Mouse (Mus musculus) fibroblast of lung, adult 2 months (primary cell): ENCODE results near the gene Pde2a.
A peak's percentile ranks its signal among the peaks of the same experiment; 100 is the strongest.

Source experiments
- DNase-seq: peaks from one replicate; pipeline ENCODE4 v3.0.0-alpha.2; 2011; ENCODE audit warnings: low read depth

Gene Pde2a

DNA sequence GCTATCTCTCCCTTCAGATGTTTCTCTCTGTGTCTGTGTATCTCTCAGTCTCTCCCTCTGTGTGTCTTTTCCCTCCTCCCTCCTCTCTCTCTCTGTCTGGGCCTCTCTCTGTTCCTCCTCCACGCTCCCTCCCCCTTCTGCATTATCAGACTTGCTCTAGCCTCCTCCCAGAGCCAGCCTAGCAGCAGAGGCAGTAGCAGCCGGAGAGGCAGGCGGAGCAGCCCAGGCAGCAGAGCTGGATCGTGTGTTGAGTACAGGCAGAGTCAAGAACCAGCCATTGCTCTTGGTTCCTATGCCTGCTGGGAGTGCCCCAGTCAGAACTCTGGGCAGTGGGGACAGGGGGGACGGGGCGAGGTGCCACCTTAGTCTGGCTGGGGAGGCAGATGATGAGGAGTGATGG, at the start of gene Pde2a:
Gene Pde2a, plus strand, starts transcription at position 163 of the 400 bp plus-strand sequence.
- no peak for DNase-seq

DNA sequence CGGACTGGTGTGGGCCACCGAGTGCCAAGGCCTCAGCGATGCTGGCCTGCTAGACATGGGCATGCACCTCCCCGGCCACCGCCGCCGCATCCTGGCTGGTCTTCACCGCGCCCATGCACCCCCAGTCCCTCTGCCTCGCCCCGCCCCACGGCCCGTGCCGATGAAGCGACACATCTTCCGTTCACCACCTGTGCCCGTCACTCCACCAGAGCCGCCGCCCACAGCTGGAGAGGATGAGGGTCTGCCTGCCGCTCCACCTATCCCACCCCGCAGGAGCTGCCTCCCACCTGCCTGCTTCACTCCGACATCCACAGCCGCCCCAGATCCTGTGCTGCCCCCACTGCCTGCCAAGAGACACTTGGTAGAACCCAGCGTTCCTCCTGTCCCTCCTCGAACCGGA, 48.4 kb upstream of the Pde2a start:
- DNase-seq = no peak

DNA sequence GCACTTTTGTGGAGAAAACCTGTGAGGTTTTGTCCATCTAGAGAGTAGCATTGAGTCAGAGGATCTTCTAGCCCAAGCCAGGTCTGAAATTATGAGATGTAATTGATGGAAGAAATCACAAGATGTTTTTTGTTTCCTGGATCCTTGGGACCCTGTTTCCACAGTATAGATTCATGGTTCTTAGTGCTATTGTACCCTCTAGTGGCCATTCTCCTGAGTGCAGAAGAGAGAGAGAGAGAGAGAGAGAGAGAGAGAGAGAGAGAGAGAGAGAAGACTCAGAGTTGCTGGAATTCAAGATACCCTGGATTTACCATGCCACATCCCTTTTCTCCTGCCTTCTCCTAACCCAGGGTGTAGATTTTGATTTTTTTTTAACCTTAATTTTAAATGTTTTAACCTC, 47.3 kb upstream of the Pde2a start:
- DNase-seq = no peak

DNA sequence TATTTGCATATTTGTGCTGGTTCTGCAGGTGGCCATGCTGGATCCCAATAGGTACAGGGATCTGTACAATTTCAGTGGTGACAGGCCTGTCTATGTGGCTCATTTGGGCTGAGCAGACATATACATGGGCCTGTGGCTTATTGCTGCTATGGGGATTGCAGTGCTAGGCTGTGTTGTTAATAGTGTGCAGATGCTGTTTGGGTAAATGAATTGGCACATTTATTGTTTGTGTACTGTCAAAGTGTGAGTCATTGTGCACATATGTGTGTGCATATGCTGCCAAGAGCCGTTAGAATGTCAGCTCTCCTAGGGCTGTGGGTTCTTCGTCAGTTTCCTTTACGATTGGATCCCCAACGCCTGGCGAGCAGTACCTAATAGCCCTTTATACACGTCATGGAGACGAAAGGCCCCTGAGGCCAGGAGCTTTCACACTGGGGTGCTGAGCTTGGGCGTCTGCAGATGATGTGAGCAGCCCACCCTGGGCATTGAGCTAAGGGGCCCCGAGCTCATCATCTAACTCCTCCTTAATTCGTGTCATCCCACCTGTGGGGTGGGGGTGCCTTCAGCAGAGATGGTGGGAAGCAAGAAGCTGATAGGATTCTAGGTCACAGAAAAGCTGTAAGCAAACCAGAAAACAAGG, 44.7 kb upstream of the Pde2a start:
- no peak for DNase-seq

DNA sequence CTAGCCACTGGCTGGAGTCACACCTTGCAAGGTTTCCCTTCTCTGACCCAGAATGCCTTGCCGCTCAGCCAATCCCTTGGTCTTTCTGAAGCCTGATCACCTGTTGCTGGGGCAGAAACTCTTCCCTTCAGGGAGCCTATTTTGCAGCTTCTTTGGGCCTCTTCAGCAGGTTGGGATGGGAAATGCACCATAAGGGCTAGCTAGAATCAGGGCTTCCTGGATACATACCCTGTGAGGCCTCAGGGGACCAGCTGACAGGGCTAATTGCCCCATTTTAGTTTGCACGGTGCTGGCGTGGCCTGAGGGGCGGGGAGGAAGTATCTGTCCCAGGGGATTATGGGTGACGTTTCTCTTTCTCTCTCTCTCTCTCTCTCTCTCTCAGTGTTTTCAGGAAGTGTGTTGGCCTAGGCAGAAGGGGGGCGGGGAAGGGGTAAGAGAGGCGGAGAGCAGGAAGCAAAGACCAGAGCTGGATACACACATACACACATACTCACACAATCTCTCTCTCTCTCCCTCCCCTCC, 43.7 kb upstream of the Pde2a start:
- peak; percentile 51 for DNase-seq

DNA sequence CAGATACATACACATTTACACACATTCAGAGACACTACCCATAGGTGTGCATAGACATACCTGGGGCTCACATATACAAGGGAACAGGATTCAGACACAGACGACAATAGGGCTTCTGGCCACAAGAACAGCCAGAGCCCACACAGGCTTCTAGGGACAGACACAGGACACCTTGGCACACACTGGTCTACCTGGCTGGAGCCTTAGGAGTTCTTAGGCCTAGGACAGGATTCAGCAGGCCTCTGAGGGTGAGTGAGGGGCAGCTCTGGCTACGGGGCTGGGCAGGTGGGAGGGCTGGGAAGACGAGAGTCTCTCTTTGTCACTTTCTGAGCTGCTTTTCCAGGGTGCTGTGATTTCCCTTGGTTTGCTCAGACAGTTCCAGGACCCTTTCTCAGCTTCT, 43.2 kb upstream of the Pde2a start:
- no peak for DNase-seq

DNA sequence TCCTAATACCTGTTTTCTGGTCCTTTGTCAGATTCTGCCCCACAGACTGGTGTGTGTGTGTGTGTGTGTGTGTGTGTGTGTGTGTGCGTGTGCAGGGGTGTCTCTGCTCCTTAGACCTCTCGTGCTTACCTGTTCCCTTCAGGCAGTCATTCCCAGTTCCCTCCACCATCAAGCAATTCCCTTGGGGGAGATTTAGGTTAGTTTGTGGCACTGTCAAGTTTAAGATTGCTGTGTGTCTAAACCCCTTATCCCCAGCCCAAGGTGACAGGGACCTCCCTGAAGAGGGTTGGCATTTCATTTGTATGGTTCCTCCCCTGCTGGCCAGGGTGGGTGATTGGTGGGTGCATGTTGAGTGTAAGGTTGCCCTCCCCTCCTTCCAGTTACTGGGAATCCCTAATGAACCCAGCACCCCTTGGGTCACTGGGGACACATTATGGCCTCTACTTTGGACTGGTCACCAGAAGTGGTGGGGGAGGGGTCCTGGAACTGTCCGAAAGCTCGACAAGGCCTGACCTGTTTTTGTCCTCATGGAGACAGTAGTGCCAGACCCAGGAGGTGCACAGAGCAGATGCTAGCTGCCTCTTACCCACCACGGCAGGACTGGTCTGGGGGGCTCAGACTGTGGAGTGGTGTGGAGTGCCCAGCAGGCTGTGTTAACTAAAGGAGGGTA, 42.6 kb upstream of the Pde2a start:
- DNase-seq = no peak

DNA sequence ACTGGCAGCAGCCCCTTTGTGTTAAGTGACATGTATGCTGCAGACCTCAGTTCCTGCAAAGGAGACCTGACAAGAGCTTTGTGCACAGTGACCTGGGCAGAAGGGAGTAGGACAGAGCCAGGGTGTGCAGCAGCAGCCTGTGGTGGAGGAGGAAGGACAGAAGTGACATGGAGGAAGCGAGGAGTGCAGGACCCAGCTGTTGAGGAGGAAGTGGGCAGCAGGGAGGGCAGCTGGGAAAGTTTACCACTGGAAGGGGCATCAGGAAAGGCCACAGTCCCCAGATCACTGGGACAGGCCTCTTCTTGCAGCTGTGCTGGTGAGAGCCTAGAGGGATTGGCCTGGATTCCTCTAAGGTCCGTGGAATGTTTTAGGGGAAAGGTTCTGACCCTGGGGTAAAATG, 41.8 kb upstream of the Pde2a start:
- no peak for DNase-seq

DNA sequence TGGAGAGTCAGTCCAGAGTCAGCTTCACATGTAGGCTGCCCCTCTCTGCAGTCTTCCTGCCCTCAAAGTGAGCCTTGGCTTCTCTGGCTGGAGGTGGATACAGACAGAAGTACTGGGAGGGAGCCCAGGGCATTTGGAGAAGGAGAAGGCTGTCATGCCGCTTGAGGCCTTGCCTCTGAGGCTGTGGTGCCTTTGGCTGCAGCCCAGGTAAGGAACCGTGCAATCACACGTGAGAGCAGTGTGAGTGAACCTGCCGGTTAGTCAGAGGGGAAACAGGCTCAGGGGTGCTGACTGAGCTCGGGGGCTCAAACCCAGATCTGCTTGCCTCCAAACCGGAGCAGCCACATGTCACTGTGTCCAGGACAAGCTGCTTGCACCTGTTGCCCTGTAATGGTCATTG, 40.0 kb upstream of the Pde2a start:
- DNase-seq = no peak

DNA sequence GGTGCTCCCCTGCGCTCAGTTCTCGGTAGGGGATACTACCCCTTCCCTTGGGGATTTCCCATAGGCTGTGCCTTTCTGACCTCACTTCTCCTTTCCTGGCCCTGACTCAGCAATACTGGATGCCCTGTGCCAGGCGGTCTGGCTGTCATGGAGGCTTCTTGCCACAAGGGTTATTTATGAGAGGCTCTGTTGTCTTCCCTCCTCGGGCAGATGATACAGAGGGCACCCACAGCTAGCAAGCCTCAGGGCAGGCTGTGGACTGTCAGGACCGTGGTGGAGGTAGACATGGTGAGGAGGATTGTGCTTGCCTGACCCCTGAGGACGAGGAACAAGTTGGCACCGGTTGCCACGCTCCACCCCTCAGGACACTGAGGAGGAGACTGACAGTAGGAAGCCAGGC, 39.1 kb upstream of the Pde2a start:
- no peak for DNase-seq

DNA sequence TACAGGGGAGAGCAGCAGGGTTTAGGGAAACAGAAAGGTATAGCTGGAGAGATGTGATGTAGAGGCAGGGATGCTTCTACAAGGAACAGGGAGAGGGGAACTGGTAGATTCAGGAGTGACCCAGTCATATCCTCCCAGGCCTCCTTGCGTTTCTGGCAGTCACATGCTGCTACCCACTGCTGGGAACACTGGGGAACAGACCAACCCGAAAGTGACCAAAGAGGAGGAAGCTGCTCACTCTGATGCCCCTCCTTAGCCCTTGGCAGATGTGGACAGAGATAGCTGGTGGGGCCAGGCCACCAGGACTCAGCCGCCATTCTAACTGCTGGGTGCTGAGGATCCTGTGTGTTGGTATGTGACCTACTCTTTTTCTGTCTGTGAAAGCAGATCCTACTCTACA, 37.7 kb upstream of the Pde2a start:
- no peak for DNase-seq

DNA sequence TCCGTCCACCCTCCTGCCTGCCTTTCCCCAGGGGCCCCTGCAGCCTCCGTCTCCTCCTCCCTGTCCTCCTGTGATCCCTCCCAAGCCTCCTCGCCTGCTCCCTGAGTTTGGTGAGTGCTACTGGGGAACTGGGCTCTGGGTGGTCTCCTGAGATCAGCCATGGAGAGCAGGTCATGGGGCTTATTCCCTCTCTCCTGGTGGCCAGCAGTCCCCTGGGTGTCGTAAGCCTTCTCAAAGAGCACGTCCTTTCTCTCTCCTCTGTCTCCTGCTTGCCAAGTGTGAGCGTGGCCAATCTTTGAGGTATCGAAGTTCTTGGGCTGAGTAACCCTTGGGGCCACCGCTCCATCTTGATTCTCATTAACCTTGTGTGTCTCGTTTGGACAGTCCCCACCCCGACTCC, 36.6 kb upstream of the Pde2a start:
- DNase-seq = no peak

DNA sequence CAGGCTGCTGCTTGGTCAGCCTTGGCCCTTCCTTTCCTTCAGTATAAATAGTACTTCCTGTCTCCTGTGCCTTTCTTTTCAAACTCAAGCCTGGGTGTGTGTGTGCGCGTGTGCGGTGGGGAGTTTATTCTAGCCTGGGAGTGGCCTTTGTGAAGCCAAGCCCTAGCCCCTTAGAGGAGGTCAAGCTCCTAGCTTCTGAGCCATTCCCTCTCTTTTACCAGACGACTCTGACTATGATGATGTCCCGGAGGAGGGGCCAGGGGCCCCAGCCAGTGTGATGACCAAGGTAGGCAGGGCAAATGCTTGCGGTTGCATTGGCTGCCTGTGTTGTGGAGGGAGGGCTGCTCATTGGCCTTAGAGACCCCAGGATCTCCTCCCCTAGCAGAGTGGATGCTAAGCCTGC, 36.2 kb upstream of the Pde2a start:
- DNase-seq = no peak

DNA sequence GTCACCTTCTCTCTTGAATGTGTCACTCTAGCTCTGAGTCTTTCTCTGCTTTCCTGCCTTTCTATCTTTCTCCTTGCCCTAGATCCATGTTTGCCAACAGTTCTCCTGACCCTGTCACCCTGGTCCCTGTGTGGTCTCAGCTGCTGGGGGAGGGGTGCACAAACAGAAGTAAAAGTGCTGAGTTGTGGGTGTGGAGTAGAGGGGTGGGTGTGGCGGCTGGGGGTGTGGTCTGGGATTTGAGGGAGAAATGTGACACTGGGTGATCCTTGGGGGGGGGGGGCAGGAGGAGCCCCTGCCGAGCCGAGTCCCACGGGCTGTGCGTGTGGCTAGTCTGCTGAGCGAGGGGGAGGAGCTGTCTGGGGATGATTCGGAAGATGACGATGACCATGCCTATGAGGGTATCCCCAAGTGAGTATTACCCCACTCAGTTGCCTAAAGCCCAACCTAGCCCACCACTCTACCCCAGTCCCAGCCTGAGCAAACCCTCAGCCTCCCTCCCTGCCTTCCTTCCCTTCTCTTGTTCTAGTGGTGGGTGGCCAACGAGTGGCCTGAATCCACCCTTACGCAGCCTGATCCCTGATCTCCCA, 35.5 kb upstream of the Pde2a start:
- no peak for DNase-seq

DNA sequence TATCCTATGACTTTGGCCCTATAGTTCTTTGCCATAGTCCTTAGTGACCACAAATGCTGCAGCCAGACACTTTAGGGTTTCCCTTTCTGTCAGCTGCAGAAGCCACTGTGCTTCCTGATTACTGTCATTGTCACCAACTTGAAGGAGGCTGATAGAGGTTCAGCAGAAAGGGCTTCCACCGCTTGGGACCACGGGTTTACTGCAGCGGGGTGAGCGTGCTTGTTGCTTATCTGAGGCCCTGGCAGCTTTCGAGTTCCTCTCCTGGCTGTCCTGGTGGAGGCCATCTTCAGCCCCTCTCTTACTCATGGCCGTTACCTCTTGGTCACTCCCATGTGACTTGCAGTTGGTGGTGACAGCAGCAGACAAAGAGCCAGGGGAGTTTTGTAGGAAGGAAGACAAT, 32.2 kb upstream of the Pde2a start:
- DNase-seq = no peak

DNA sequence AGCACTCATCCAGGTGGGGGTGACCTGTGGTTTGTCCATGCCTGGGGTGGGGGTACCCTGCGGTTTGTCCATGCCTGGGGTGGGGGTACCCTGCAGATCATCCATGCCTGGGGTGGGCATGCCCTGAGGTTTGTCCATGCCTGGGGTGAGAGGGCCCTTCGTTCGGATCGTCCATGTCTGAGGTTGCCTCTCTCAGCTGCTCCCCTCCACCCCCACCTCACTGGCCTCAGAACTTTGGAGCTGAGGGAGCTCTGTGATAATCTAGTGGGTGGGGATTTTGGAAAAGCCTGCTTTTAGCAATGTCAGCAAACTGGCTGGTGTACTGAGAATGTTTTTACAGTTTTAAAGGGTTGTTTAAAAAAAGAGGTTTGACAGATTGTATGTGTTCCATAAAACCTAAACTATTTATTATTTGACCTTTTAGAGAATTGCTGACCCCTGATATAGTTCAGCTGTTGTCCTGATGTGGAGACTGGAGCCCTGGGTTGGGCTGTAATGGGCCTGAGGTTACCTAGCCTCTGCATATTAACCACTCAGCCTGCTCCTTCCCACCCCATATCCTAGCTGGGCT, 29.5 kb upstream of the Pde2a start:
- DNase-seq = no peak

DNA sequence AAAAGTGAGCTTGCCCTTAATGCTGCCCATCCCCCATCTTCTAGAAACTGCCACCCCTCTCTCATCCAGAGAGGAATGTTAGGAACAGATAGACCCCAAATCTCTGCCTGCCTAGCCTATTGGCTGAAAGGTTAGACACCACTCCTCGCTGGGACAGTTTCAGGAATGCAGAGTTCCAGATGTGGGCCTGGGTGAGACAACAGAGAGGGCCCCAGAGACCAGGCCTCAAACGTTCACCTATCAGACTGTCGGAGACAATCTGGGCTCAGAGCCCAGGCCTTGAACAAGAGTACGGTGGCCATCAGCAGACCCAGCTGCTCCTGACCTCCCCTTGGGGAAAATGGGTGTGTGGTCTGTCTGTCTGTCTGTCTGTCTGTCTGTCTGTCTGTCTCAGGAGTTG, 28.5 kb upstream of the Pde2a start:
- DNase-seq = no peak

DNA sequence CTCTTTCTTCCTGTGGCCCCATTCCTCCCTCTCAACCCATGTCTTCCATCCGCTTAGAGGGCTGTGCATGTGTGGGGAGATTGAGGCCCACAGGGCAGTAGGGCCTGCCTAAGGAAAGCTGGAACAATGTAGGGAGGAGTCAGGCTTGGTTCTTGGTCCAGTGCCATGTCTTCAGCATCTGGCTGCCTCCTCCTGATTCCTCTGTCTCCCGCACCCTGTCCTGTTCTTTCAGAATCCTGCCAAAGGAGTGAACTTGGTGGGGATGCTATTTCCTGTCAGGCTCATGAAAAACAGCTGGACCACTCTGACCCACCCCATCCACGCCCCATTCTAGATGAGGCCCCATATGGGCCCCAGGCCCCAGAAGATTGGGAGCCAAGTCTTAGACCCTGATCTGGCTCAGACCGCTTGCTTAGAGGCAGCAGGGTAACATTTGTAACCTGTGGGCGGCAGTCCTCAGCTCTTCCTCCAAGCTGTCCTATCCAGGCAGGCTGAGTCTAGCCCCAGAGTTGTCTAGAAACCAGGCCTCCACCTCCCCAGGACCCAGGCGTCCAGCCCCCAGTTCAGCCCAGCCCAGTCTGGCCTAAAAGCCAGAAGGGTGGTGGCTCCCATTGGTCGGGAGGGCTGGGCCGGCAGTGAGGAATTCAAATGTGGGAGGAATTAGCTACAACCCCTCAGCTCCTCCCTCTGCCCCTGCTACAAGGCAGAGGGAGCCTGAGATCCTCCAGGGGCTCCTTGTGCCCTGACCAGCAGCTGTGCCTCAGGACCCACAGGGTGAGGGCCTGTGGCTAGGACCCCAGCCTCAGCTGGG, 27.6 kb upstream of the Pde2a start:
- peak; percentile 78 for DNase-seq

DNA sequence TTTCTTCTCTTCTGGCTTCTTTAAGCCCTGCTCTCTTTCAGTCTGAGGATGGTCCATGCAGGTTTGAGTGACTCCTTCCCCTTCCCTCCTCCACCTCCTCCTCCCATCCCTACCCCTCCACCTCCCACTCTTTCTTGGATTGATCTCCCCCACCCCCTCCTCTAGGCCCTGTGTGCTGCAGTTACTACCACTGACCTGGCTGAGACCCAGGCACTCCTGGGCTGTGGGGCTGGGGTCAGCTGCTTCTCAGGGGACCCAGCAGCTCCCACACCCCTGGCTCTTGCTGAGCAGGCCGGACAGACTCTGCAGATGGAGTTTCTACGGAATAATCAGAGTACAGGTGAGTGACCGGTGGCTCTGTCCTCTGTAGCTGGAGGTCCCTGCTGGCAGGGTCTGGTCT, 26.9 kb upstream of the Pde2a start:
- no peak for DNase-seq

DNA sequence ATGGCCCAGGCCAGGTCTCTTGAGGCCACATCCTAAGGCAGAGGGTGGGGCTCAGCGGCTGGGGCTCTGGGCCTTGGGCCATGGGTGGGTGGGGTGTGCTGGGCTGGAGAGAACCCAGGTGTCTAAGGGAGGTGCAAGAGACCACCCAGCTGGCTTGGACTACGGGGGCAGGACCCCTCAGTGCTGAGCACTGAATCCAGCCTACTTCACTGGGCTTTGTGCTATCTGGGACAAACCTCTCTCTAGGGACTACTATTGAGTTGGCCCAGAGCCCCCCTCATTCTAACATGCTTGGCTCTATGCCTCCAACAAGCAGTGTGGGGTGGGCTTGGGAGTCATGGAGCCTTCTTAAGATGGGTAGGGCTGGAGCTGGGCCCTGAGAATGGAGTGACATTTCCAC, 26.0 kb upstream of the Pde2a start:
- DNase-seq = no peak

DNA sequence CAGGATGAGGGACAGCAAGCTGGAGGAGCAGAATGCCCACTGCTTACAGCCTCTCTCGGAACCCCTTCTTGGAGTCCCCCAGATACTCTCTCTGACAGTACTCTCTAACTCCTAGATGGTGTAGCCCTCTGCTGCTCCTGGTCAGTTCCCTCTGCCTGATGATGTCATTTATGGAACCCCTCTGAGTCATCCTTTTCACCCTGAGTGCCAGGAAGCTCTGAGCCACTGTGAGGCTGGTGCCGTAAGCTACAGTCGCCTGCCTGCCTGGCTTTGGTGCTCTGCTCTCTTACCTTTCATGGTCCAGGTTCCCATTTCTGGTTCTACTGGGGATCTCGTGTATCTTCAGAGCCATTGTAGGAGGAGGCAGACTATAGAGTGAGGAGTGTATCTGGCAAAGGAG, 24.3 kb upstream of the Pde2a start:
- DNase-seq = no peak

DNA sequence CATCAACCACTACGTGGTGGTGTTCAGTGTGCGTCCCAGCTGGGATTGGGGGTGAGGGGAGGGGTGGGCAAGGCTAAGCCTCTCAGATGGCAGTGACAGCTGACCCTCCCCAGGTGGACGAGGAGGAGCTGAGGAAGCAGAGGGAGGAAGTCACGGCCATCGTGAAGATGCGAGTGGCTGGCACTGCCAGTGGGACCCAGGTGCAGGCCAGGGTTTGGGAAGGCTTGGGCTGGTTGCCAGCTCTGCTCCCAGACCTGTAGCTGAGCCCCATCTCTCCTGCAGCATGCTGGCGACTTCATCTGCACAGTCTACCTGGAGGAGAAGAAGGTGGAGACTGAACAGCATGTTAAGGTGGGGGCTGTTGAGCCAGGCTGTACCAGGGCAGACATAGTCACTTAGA, 20.0 kb upstream of the Pde2a start:
- DNase-seq = no peak
